Mouse (Mus musculus) midbrain, embryonic 15.5 days (tissue): ENCODE measurements around the gene Amhr2. TPM values are rescaled to one million over a fixed set of nuclear protein-coding genes. Genes with fewer than 3 reads are reported as not detected.

ENCODE experiments used
- ATAC-seq: fragments of 200-750 bp; cut with Nextera tagmentation; replicated peaks from 2 replicates; pipeline ENCODE4 v1.8.0; 2017; ENCODE audit warnings: moderate TSS enrichment
- H3K27ac ChIP-seq: fragments of 300-500 bp; sonication (generic); 2 replicates; pipeline ENCODE4 v1.5.1; 2015; ENCODE audit warnings: mild to moderate bottlenecking, inconsistent platforms
- H3K27me3 ChIP-seq: fragments of 300-500 bp; sonication (generic); replicated peaks from 2 replicates; pipeline ENCODE4 v1.6.1; 2015; ENCODE audit warnings: inconsistent platforms
- H3K36me3 ChIP-seq: fragments of 300-500 bp; sonication (generic); replicated peaks from 2 replicates; pipeline ENCODE4 v1.6.1; 2015; ENCODE audit warnings: inconsistent platforms
- H3K4me1 ChIP-seq: fragments of 300-500 bp; sonication (generic); 2 replicates; pipeline ENCODE4 v1.6.1; 2015; ENCODE audit warnings: inconsistent platforms
- H3K4me2 ChIP-seq: fragments of 300-500 bp; sonication (generic); 2 replicates; pipeline ENCODE4 v1.6.1; 2015; ENCODE audit warnings: inconsistent platforms, mild to moderate bottlenecking, moderate library complexity
- H3K4me3 ChIP-seq: fragments of 300-500 bp; sonication (generic); 2 replicates; pipeline ENCODE4 v1.5.1; 2015; ENCODE audit warnings: mild to moderate bottlenecking, inconsistent platforms
- H3K9ac ChIP-seq: fragments of 300-500 bp; sonication (generic); 2 replicates; pipeline ENCODE4 v1.6.1; 2015; ENCODE audit warnings: mild to moderate bottlenecking, inconsistent platforms
- H3K9me3 ChIP-seq: fragments of 300-500 bp; sonication (generic); 2 replicates; pipeline ENCODE4 v1.6.1; 2016; ENCODE audit warnings: inconsistent platforms
- WGBS: fragments of 180-500 bp; shearing (Covaris S2); methylation state at CpG from one replicate; pipeline ENCODE4 v1.1.7; 2015; ENCODE audit warnings: mixed read lengths; 5-methylcytosine and 5-hydroxymethylcytosine counted together
- polyA plus RNA-seq: library from polyadenylated mRNA; unstranded; fragments of >200 nt; fragmentation: Nextera tagmentation; extraction: Ambion mirVana; gene quantifications from 2 replicates; pipeline ENCODE4 v1.2.1, GENCODE M21; 2015

The Amhr2 gene
- polyA plus RNA-seq, 1 experiment from 2014 or later: 0.30 TPM

DNA sequence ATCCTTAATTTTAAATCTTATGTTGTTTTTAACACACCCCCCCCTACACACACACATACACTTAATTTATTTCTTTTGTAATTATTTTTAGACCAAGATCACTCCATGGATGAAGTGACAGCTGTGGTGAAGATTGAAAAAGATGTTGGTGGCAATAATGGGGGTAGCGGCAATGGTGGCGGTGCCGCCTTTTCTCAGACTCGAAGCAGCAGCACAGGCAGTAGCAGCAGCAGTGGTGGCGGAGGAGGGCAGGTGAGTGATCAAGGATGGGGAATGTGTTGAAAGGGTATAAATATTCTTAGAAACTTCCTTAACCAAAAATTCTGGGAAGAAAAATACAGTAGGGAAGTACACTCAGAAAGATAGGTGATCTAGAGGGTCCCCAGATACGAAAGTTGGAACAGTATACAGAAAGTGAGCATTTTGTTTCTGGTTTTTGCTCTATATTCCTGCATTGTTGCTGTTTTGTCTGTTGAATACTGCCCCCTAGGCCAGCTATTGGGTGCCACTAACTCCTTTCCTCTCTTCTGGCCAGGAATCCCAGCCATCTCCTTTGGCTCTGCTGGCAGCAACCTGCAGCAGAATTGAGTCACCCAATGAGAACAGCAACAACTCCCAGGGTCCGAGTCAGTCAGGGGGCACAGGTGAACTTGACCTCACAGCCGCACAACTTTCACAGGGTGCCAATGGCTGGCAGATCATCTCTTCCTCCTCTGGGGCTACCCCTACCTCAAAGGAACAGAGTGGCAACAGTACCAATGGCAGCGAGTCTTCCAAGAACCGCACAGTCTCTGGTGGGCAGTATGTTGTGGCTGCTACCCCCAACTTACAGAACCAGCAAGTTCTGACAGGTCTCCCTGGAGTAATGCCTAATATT is 37.2 kb upstream of the Amhr2 start:
- Histone ChIP-seq H3K27me3 (no peaks in the 10 kb centered on the region), H3K4me3 (no peak overlapping the region), H3K9me3 (no peaks in the 10 kb centered on the region), H3K4me1 (peaks cover 55% of the 10 kb centered on the region), H3K27ac (no peak overlapping the region), H3K36me3 (peaks cover 31% of the 10 kb centered on the region), H3K4me2 (no peak overlapping the region), H3K9ac (no peak overlapping the region)
- ATAC-seq: no peak
- 94% methylated on average over 10 of the region's 10 CpGs for WGBS

DNA sequence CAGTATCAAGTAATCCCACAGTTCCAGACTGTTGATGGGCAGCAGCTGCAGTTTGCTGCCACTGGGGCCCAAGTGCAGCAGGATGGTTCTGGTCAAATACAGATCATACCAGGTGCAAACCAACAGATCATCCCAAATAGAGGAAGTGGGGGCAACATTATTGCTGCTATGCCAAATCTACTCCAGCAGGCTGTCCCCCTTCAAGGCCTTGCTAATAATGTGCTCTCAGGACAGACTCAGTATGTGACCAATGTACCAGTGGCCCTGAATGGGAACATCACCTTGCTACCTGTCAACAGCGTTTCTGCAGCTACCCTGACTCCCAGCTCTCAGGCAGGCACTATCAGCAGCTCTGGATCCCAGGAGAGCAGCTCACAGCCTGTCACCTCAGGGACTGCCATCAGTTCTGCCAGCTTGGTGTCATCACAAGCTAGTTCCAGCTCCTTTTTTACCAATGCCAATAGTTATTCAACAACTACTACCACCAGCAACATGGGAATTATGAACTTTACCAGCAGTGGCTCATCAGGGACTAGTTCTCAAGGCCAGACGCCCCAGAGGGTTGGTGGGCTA is 36.5 kb upstream of the Amhr2 start:
- H3K36me3 ChIP-seq: peaks cover 32% of the 10 kb centered on the region
- no peaks in the 10 kb centered on the region for H3K27me3 ChIP-seq
- ATAC-seq: no peak
- H3K4me3 ChIP-seq: no peak overlapping the region
- H3K9me3 ChIP-seq: no peaks in the 10 kb centered on the region
- no peak overlapping the region for H3K27ac ChIP-seq
- 84% methylated on average over 2 of the region's 2 CpGs for WGBS
- no peak overlapping the region for H3K4me2 ChIP-seq
- no peak overlapping the region for H3K9ac ChIP-seq
- peaks cover 55% of the 10 kb centered on the region for H3K4me1 ChIP-seq

DNA sequence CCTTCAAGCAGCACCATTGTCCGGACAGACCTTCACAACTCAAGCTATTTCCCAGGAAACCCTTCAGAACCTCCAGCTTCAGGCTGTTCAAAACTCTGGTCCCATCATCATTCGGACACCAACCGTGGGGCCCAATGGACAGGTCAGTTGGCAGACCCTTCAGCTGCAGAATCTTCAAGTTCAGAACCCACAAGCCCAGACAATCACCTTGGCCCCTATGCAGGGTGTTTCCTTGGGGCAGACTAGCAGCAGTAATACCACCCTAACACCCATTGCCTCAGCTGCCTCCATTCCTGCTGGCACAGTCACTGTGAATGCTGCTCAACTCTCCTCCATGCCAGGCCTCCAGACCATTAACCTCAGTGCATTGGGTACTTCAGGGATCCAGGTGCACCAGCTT is 35.9 kb upstream of the Amhr2 start:
- Histone ChIP-seq H3K27me3 (no peaks in the 10 kb centered on the region), H3K4me2 (peak overlapping the region; percentile 11; the same call in 1 of the 2 replicates), H3K36me3 (peaks cover 32% of the 10 kb centered on the region), H3K27ac (no peak overlapping the region), H3K4me1 (peaks cover 60% of the 10 kb centered on the region), H3K9me3 (no peaks in the 10 kb centered on the region), H3K4me3 (no peak overlapping the region), H3K9ac (no peak overlapping the region; the same call in 1 of the 2 replicates)
- WGBS: 88% methylated on average over 3 of the region's 3 CpGs
- no peak for ATAC-seq

DNA sequence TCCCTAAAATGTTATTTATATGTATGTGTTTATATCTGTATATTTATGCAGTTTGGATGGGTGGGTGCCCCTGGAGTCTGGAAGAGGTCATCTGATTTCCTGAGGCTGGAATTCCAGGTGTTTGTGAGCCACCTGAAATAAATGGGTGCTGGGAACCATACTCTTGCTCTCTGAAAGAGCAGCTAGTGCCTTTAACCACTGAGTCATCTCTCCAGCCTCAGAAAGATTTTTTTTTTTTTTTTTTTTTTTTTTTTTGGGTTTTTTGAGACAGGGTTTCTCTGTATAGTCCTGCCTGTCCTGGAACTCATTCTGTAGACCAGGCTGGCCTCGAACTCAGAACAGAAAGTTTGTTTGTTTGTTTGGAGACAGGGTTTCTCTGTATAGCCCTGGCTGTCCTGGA is 34.1 kb upstream of the Amhr2 start:
- H3K27me3 ChIP-seq: no peaks in the 10 kb centered on the region
- 100% methylated on average over 1 of the region's 1 CpGs for WGBS
- H3K9me3 ChIP-seq: no peaks in the 10 kb centered on the region
- no peak overlapping the region for H3K9ac ChIP-seq
- ATAC-seq: no peak
- peaks cover 32% of the 10 kb centered on the region for H3K36me3 ChIP-seq
- peak overlapping the region; percentile 21; the same call in 1 of the 2 replicates for H3K4me2 ChIP-seq
- H3K4me1 ChIP-seq: peaks cover 57% of the 10 kb centered on the region
- H3K4me3 ChIP-seq: no peak overlapping the region
- H3K27ac ChIP-seq: no peak overlapping the region

DNA sequence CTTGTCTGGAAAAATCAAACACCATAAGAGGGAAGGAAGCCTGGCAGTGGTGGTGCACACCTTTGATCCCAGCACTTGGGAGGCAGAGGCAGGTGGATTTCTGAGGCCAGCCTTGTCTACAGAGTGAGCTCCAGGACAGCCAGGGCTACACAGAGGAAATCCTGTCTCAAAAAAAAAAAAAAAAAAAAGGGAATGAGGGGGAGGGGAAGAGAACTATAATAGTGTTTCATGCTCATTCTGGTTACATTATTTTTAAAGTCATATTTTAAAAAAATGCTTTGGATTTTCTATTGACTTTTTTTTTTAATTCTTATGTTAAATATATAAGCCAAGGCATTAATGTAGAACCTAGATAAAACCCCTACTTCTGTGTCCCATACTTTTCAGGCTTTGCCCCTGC is 31.5 kb upstream of the Amhr2 start:
- no peaks in the 10 kb centered on the region for H3K9me3 ChIP-seq
- H3K27me3 ChIP-seq: no peaks in the 10 kb centered on the region
- no peak for ATAC-seq
- no peak overlapping the region for H3K4me2 ChIP-seq
- no peak overlapping the region for H3K4me3 ChIP-seq
- peaks cover 38% of the 10 kb centered on the region for H3K4me1 ChIP-seq
- no peak overlapping the region for H3K27ac ChIP-seq
- H3K9ac ChIP-seq: no peak overlapping the region
- peaks cover 25% of the 10 kb centered on the region for H3K36me3 ChIP-seq

DNA sequence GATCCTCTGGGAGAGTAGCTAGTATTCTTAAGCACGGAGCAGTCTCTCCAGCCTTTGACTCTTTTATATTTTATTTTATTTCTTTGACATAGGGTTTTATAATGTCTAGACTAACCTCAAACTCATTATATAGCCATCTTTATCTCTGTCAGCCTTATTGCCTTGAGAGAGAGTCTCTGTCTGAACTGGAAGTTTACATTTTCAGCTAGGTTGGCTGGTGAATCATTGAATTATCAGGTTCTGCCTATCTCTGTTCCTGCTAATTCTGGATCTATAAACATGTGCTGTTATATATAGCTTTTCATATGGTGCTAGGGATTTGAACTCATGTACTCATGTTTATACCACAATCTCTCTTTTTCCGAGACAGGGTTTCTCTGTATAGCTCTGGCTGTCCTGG is 27.6 kb upstream of the Amhr2 start:
- WGBS: 93% methylated on average over 2 of the region's 2 CpGs
- no peak overlapping the region for H3K4me3 ChIP-seq
- H3K9ac ChIP-seq: no peak overlapping the region
- peaks cover 6% of the 10 kb centered on the region; the same call in 1 of the 2 replicates for H3K4me1 ChIP-seq
- H3K27ac ChIP-seq: no peak overlapping the region
- no peaks in the 10 kb centered on the region for H3K27me3 ChIP-seq
- no peaks in the 10 kb centered on the region for H3K9me3 ChIP-seq
- ATAC-seq: no peak
- H3K36me3 ChIP-seq: peaks cover 8% of the 10 kb centered on the region; the same call in 1 of the 2 replicates
- H3K4me2 ChIP-seq: no peak overlapping the region

DNA sequence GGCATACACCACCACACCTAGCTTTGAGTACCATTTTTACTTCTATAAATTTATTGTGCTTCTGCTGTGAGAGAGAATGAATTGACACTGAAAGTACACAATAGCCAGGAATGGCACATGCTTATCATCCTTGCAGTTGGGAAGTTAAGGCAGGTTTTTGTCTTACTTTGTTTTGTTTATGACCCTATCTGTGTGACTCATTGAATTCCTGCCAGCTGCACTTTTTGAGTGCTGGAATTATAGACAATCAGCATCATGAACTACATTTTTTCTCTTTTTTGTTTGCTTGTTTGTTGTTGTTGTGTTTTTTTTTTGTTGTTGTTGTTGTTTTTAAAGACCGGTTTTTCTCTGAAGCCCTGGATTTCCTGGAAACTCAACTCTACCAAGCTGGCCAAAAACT is 24.2 kb upstream of the Amhr2 start:
- Histone ChIP-seq H3K4me3 (no peak overlapping the region), H3K27ac (no peak overlapping the region), H3K9me3 (no peaks in the 10 kb centered on the region), H3K4me2 (no peak overlapping the region), H3K27me3 (no peaks in the 10 kb centered on the region), H3K9ac (no peak overlapping the region), H3K4me1 (no peaks in the 10 kb centered on the region), H3K36me3 (peaks cover 8% of the 10 kb centered on the region)
- no peak for ATAC-seq
- WGBS: 74% methylated on average over 1 of the region's 1 CpGs

DNA sequence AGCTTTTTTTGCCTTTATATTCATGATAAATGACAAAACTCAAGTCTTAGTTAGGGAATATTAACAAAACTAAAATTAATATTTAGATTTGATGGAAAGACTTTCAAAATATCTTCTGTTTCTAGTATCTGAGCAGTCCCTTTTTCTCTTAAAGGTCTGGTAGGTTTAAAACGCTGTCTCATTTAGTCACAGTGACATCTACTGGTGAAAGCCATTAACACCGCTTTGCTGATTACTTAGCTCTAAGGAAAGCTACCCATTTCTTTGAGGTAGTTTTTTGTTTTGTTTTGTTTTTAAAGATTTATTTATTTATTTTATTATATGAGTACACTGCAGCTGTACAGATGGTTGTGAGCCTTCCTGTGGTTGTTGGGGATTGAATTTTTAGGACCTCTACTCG is 23.7 kb upstream of the Amhr2 start:
- Histone ChIP-seq H3K4me2 (no peak overlapping the region), H3K36me3 (peaks cover 13% of the 10 kb centered on the region), H3K9me3 (no peaks in the 10 kb centered on the region), H3K4me3 (no peak overlapping the region), H3K4me1 (no peaks in the 10 kb centered on the region), H3K27ac (no peak overlapping the region), H3K9ac (no peak overlapping the region), H3K27me3 (no peaks in the 10 kb centered on the region)
- 62% methylated on average over 3 of the region's 3 CpGs for WGBS
- no peak for ATAC-seq

DNA sequence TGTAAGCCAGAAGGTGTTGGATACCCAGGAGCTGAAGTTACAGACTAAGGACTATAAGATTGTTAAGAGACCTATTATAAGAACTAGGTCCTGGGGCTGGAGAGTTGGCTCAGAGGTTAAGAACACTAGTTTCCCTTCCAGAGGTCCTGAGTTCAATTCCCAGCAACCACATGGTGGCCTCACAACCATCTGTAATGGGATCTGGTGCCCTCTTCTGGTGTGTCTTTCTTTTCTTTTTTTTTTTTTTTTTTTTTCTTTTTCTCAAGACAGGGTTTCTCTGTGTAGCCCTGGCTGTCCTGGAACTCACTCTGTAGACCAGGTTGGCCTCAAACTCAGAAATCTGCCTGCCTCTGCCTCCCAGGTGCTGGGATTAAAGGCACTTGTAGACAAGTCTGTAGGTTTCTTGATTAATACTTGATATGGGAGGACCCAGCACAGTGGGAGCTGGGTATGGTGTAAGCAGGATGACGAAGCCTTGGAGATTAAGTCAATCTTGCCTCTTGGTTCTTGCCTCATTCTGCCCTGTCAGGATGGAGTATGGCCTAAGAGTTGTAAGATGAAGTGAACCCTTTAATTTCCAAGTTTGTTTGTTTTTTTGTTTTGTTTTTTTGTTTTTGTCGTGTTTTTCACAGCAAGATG is 21.4 kb upstream of the Amhr2 start:
- H3K36me3 ChIP-seq: peaks cover 19% of the 10 kb centered on the region
- no peak for ATAC-seq
- H3K4me2 ChIP-seq: no peak overlapping the region
- H3K27ac ChIP-seq: no peak overlapping the region
- H3K9me3 ChIP-seq: no peaks in the 10 kb centered on the region
- no peak overlapping the region for H3K9ac ChIP-seq
- H3K4me1 ChIP-seq: no peaks in the 10 kb centered on the region
- WGBS: 91% methylated on average over 2 of the region's 2 CpGs
- no peaks in the 10 kb centered on the region for H3K27me3 ChIP-seq
- H3K4me3 ChIP-seq: no peak overlapping the region

DNA sequence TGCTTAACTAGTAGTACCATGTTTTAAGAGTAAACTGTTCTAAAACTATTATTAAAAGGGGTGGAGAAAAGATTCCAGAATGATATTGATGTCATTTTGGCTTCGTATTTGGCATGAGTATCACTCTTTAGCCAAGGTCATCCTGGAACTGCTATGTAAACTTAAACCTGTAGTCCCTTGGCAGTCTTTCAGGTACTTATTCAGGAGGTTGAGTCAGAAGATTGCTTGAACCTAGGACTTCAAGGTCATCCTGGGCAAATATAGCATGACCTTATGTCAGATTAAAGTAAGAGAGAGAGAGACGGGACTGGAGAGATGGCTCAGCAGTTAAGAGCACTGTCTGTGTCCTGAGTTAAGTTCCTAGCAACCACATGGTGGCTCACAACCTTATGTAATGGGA is 20.5 kb upstream of the Amhr2 start:
- Histone ChIP-seq H3K9ac (no peak overlapping the region), H3K4me2 (no peak overlapping the region), H3K9me3 (no peaks in the 10 kb centered on the region), H3K27me3 (no peaks in the 10 kb centered on the region), H3K36me3 (peaks cover 19% of the 10 kb centered on the region), H3K27ac (no peak overlapping the region), H3K4me3 (no peak overlapping the region), H3K4me1 (no peaks in the 10 kb centered on the region)
- 82% methylated on average over 2 of the region's 2 CpGs for WGBS
- no peak for ATAC-seq

DNA sequence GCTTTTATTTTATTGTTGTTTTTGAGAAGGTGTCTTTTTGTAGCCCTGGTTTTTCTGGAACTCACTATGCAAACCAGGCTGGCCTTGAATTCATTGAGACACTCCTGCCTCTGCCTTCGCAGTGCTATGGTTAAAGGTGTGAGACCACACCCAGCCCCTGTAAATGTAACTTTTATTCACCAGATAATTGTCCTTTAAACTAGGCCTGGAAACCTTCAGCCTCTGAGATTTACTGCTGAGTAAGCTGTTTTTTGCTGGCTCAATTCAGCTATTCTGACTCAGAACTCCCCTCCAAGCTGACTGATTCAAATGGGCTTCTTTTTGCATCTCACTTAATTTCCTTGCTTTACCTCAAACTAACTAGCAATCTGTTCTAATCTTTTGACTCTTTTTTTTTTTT is 18.2 kb upstream of the Amhr2 start:
- no peaks in the 10 kb centered on the region for H3K4me1 ChIP-seq
- H3K27me3 ChIP-seq: no peaks in the 10 kb centered on the region
- peaks cover 33% of the 10 kb centered on the region for H3K36me3 ChIP-seq
- H3K4me2 ChIP-seq: no peak overlapping the region
- WGBS: 95% methylated on average over 1 of the region's 1 CpGs
- H3K9ac ChIP-seq: no peak overlapping the region
- H3K9me3 ChIP-seq: no peaks in the 10 kb centered on the region
- H3K4me3 ChIP-seq: no peak overlapping the region
- H3K27ac ChIP-seq: no peak overlapping the region
- no peak for ATAC-seq

DNA sequence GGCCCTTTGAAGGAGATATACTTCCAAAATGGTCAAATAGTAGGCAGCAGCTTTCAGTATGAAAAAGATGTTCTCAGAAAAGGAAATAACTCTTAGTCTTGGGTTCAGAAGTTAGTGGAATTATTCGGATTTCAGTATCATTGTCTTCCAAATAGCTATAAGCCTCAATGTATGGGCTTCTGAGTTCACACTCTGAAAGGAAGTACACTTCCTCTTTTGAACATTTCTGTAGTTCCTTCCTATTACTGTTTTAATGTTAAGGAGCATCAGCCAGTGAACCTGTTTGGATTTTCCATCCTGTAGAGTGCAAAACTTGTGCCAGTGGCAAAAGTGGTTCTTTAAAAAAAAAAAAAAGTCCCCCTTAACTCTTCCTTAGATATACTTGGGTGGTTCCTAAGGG is 13.1 kb upstream of the Amhr2 start:
- H3K27me3 ChIP-seq: no peaks in the 10 kb centered on the region
- H3K9me3 ChIP-seq: no peaks in the 10 kb centered on the region
- H3K9ac ChIP-seq: no peak overlapping the region
- no peak overlapping the region for H3K27ac ChIP-seq
- no peaks in the 10 kb centered on the region for H3K4me1 ChIP-seq
- H3K4me2 ChIP-seq: no peak overlapping the region
- 91% methylated on average over 1 of the region's 1 CpGs for WGBS
- no peak overlapping the region for H3K4me3 ChIP-seq
- no peak for ATAC-seq
- H3K36me3 ChIP-seq: peaks cover 31% of the 10 kb centered on the region
